Mouse (Mus musculus): ENCODE data around the gene Nudc.
A peak's percentile ranks its signal among the peaks of the same experiment; 100 is the strongest.
"Not testable (repeated sequence)": the region's sequence is repeated elsewhere in the genome, so short reads cannot be mapped to it uniquely, and the experiment has no call there.

Nudc gene

GRCm38 (mm10) chr4:133536081-133536480 lies 9.7 kb downstream of the Nudc start:
- DNase-seq (ENCODE audit: low spot score): no peak

GRCm38 (mm10) chr4:133532777-133533176 lies 13.0 kb downstream of the Nudc start:
- no peak for DNase-seq (ENCODE audit: low spot score)

DNA sequence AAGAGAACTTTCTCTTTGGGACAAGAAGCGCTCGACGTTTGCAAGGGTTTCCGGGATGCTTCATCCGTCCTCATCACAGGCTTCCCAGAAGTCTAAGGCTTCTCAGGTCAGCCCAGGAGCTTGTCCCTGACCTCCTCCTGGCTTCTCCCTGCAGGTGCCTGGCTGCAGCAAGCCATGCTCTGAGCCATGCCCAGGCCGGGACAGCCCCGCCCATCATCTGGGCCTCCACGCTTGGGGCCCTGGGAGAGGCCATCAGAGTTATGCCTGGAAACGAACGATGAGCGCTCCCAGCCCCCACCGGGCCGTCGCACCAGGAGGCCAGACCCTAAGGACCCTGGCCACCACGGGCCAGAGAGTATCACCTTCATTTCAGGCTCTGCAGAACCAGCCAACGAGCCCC lies 18.0 kb downstream of the Nudc start:
- no peak for DNase-seq (ENCODE audit: low spot score)

DNA sequence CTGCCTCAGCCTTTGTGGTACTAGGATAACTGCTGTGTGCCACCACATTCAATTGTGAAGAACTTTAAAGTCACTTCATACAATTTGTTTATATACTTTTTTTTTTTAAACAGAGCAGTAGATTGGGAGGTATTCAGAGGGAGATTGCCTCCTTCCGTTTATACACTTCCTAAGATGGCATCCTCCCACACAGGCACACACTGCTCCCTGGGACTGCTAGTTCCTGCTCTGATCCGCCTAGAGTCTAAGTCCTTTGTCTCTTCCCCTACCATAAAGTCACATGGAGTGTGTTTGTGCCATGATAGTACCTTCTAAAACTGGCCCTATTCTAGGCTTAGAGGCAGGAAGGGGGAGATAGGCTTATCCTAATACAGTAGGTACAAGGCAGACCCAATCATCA lies 24.3 kb downstream of the Nudc start:
- no peak for DNase-seq (ENCODE audit: low spot score)

DNA sequence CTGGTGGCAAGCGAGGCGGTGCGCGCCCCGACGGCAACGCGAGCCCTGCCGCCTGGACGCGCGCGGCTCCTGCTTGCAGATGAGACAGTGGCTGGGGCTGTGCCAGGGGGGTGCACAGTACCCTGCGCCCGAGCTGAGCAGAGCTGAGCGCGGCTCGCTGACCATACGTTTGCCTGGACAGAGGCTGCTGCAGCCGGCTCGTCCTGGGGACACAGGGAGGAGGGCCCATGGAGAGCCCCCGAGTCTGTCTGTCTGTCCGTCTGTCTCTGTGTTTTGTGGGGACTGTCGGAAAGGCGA lies 26.5 kb downstream of the Nudc start:
- DNase-seq (ENCODE audit: low spot score): no peak

DNA sequence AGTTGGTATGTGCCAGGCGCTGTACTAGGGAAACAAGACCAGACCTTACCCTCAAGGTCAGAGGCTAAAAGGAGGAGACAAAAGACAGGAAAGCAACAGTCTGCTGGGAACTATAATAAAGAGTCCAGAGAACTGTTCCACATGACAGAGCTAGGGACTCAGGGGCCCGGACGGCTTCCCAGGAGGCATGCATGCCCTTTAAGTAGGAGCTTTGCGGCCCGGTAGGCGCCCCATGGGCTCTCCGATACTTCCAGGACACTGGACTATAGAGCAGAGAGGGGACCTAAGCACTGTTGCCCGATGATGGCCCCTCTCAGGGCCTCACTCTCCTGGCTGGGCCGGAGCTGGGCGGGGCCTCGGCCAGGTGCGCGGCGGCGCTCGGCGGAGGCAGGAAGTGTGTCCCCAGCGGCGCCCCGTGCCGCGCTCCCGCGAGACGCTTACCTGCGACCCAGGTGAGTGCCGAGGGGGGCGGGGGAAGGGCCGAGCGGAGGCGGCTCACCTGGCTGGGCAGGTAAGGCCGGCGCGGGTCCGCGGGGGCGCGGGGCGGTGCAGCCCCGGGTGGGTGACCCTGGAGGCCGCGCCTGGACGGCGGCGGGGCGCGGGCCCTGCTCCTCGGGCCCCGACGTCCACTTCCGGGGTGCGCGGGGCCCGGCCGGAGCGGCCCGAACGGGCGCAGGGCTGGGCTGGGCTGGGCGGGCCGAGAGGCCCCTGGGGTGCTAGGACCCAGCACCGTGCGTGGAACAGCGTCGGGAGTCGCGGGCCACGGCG lies 27.0 kb downstream of the Nudc start, which contains the start of gene Kdf1:
Kdf1 (plus strand) TSS at position 363 of the 768 bp plus-strand sequence.
- DNase-seq (ENCODE audit: low spot score): peak; percentile 48

GRCm38 (mm10) chr4:133512972-133513371 lies 32.8 kb downstream of the Nudc start:
- DNase-seq (ENCODE audit: low spot score): peak; percentile 62

DNA sequence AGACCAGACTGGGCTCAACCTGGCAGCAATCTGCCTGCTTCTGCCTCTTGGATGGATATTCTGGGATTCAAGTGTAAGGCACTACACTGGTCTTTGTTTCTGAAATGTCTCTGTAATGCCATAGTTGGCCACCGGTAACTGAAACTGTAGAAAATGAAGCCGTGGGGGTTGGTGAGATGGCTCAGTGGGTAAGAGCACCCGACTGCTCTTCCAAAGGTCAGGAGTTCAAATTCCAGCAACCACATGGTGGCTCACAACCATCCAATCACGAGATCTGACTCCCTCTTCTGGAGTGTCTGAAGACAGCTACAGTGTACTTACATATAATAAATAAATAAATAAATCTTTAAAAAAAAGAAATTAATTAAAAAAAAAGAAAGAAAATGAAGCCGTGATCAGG lies 33.3 kb downstream of the Nudc start:
- DNase-seq (ENCODE audit: low spot score): not testable (repeated sequence)

- DNase-seq (ENCODE audit: low spot score): no peak
Measured at GRCm38 (mm10) chr4:133511050-133511449, 34.7 kb downstream of the Nudc start.

DNA sequence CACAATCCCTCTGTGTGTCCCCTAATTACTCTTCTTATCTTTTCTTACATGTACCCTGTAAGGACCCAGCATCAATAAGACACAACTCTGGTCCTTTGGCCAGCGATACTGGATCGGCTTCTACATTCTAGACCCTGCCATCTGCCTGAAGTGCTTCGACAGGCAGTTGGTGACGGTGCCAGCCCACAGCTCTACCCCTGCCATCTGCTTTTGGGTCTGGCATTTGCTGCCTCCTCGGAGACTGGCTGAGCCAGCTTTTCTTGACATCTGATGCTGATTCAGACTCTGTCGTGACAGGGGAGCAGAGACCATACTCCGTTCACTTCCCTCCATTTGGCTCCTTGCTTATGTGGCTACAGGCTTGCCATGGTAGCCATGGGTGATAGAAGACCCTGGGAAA lies 36.8 kb downstream of the Nudc start:
- DNase-seq (ENCODE audit: low spot score): no peak

- DNase-seq (ENCODE audit: low spot score): no peak
Measured at GRCm38 (mm10) chr4:133506573-133506972, 39.2 kb downstream of the Nudc start.

DNA sequence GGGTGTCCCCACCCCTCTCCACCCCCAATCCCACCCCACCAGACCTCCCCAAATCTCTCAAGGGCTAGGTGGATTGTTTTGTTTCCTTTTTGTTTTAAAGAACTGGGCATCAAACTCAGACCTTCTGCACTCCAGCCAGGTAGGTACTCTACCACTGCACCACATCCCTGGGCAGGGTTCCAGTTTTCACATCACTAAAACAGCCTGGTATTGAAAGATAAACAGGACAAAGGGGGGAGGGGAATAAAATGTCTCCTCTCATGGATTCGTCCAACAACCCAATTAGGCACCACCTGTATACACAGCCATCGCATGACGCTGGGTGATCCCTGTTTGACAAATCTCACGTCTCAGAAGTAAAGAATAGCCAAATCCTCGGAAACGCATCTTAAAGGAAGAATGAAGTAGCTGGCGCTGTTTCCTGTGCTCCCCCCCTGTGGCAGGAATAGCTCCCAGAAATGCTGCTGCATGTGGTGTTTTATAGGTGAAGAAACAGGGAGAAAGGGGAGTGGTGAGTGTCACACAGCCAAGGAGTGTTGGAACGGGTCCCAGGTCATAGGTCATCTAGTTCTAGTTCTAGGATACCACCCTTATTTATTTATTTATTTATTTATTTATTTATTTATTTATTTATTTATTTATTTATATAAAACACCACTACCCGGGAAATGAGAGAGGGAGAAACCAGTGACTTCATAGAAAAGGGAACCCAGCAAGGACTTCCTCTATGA lies 40.9 kb downstream of the Nudc start:
- no peak for DNase-seq (ENCODE audit: low spot score)

- DNase-seq (ENCODE audit: low spot score): no peak
Measured at GRCm38 (mm10) chr4:133504300-133504699, 41.5 kb downstream of the Nudc start.

DNA sequence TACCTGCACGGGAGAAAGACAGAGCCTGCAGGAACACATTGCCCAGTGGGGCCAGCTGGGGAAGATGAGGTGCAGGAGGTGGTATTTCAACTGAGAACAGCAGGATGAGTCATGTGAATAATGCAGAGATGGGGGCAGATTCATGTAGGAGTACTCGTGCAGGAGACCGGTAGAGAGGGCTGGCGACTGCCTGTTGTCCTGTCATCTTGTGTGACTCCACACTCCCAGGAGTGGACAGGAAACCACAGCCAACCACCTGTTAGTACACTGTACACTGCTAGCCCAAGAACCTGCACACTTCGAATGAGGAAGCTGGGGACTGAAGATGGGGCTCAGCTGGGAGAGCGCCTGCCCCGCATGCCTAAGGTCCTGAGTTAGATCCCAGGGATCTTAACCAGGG lies 44.3 kb downstream of the Nudc start:
- no peak for DNase-seq (ENCODE audit: low spot score)

- DNase-seq (ENCODE audit: low spot score): no peak
Measured at GRCm38 (mm10) chr4:133498160-133498724, 47.6 kb downstream of the Nudc start, which contains the start of gene Trnp1. Trnp1 (minus strand) TSS chr4:133498550.

DNA sequence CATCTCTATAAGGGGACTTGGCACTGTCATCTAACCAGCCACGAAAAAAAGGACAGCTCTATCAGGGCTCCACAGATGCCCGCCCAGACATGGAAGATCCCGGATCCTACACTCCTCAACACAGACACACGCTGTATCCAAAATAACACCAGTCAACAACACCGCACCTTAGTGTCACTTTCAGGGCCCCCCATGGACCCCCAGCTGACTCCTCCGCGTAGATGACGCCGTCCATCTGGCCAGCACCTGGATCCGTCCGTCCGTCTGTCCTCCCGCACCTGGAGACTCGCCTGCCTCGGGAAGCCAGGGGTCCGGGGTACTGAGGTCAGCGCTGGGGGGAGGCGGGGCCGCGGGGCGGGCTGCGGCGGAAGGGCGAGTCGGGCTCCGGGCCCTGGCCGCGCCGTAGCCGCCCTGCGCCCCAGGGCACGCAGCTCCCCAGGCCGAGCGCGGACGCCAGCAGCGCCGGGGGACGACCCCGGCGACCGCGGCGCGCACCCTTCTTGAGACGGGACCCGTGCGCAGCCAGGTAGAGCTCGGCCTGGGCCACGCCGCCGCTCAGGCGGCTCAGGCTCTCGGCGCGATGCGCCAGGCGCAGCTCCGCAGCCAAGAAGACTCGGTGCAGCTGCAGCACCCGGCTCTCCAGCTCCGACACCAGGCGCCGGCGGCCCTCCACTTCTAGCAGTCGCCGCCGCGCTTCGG lies 48.2 kb downstream of the Nudc start:
- DNase-seq (ENCODE audit: low spot score): no peak

GRCm38 (mm10) chr4:133496738-133497445 lies 48.9 kb downstream of the Nudc start:
- no peak for DNase-seq (ENCODE audit: low spot score)

DNA sequence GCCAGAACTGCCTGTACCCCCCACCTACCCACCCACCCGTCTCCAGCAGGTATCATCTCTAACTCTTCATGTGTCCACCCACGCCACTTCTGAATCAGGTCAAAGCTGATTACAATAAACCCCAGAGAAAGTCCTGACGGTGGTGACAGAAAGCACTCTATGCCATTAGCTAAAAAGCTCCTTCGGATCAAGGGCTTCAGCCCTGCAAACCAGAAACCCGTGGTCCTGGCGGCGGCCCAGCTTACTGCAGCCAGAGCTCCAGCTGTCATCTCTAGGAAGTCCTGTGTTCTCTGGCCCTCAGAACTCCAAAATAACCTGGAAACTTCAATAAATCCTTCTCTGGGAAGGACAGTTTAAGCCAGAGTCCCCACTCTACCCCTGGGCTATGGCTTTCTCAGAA lies 50.1 kb downstream of the Nudc start:
- no peak for DNase-seq (ENCODE audit: low spot score)

DNA sequence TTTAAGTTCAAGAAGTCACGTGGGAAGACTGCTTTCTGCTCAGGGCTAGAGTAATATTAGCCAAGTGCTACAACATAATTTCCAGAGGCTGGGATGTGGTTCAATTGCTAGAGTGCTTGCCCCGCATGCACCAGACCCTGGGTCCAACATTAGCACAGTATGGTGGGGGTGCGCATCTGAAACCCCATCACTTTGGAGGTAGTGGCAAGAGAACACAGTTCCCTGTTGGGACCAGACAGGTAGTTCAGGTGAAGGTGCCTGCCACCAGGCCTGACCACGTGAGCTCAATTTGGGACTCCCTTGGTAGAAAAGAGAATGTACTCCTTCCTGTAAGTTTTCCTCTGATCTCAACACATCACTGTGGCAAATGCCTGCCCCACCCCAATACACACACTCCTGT lies 50.9 kb downstream of the Nudc start:
- DNase-seq (ENCODE audit: low spot score): no peak

DNA sequence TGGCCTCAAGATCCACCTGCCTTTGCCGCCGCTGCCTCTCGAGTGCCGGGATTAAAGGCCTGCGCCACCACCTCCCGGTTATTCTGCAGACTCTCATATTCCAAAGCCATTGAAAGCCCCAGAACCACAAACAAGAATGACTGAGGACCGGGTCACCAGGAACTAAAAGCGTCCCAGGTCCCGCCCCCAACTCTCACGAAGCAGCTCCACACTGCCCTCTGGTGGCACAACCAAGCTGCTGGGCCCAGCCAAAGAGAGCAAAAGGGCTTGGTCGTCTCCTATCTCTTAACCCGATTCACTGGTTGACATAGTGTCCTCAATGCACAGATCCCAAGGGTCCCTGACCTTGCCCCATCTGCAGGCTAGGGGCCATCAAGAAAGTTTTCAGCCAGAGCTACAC lies 51.4 kb downstream of the Nudc start:
- DNase-seq (ENCODE audit: low spot score): peak; percentile 90

- DNase-seq (ENCODE audit: low spot score): no peak
Measured at GRCm38 (mm10) chr4:133493895-133494294, 51.9 kb downstream of the Nudc start.

DNA sequence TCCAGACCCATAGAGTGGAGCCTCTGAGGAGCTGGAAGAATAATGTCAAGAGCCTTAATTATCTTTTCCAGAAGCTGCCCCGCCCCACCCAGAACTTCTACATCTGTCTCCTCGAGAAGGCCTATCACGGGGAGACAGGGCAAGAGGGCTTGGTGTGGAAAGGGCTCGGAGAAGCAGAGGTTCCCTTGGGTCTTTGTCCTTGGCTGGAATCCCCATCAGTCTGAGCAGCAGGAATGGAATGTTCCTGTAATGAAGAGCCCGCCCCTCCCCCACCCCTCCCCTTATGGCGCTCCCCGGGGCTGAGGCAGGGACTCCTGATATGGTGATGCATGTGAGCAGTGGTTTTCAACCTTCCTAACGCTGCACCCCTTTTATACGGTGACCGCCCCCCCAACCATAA lies 54.0 kb downstream of the Nudc start:
- no peak for DNase-seq (ENCODE audit: low spot score)

Data from ovary, postnatal 14 days (tissue).